Mouse (Mus musculus): Measurements from ENCODE around the gene Trak2.
"Not testable (repeated sequence)": the region's sequence is repeated elsewhere in the genome, so short reads cannot be mapped to it uniquely, and the experiment has no call there.

Gene Trak2

DNA sequence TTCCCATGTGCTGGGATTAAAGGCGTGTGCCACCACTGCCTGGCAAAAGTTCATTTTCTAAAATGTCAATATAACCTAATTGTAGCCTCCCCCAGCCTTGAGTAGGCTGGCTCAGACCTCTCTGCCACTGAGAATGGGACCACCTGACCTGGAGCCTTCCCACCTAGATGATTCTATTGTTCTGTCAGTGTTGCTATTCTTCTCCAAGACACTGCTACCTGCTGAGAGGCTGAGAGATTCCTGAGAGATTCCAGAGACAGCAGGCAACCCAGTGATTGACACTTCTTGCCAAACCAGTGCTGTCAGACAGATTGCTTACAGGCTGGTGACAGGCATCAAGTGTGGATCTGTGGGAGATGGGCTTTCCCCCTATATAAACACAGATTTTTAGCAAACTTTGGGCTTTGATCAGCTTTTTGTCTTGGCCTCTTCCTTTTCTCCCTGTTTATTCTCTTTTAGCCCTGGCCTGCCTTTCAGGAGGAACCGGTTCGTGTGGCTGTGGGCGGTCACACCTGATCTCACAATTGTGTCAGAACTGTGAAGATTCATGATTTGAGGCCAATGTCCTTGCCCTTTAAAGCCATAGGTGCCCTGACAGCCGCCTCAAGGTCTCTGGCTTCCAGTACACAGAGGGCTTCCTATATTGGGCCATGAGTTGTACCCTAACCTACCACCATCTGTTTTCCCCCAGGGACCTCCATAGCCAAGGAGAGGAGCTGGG is 83.2 kb downstream of the Trak2 start:
- no peak for DNase-seq (ENCODE audit: low spot score)

DNA sequence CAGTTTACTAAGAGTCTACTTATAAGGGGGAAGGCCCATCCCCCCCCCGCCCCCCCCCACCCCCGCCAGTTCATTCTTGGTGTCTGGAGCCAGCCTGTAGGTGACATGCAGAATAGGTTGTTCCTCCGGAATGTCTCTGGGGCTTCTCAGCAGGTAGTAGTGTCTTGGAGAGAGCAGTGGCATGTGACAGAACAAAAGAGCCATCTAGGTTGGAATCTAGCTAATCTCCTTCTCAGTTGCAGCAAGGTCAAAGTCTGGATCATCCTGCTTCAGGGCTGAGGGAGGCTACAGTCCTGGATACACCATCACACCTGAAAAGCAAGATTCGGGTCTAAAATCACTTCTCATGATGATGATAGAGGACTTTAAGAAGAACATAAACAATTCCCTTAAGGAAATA is 87.6 kb downstream of the Trak2 start:
- DNase-seq (ENCODE audit: low spot score) = no peak

DNA sequence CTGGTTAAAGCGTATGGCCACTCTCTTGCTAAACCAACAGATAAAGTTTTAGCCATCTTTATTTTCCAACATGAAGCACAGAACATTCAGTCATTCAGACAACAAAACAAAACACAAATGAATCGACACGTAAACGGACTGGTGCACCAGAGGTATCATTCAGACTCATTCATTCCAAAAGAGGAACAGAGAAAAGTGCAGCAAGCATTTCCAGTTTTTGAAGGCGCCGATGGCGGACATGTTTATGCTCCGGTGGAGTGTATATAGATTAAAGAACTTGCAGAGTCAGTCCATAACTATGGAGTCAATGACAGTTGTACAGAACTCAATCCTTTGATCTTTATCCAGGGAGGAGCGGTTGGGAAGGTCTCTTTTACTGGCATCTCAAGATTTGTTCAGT is 90.0 kb downstream of the Trak2 start:
- not testable (repeated sequence) for DNase-seq (ENCODE audit: low spot score)

DNA sequence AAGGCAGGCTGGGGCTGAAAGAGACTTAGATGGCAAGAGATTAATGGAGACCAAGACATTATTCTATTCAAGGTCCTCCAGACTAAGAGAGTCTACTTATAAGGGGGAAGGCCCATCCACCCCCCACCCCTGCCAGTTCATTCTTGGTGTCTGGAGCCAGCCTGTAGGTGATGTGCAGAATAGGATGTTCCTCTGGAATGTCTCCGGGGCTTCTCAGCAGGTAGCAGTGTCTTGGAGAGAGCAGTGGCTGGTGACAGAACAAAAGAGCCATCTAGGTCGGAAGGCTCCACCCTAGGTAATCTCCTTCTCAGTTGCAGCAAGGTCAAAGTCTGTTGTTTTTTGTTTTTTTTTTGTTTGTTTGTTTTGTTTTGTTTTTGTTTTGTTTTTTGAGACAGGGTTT is 93.9 kb downstream of the Trak2 start:
- not testable (repeated sequence) for DNase-seq (ENCODE audit: low spot score)

DNA sequence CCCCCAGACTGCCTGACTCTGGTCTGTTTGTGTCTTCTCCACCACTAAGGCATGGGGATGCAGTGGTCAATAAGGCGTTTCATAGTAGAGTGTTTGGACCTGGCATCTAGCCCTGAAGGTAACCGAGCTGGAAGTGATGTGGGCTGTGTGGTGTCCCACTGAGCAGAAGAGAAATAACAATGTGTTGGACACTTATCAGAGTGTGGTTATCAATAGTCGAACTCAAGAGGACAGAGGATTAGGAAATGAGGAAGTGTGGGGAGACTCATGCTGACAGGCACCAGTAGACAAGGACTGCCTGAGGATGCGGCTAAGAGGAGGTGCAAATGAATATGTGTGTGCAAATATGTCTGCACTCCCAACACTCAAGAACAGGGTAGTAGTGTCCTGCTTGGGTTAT is 96.7 kb downstream of the Trak2 start:
- not testable (repeated sequence) for DNase-seq (ENCODE audit: low spot score)

DNA sequence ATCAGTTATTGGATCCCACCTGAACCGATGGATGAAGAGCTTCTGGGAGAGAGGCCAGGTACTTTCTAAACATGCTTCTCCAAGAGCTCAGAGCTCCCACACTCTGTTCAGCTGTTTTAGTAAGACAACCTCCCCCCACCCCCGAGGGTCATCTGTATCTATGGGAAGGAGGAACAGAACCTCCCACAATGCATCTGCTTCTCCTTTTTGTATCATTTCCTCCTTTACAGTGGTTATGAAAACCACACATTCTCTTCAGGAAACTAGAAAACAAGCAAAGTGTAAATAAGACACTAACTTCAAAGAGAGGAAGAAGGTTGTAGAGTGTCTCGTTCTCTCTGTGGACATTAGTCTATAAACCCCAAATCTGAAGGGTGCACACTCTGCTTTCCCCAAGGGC is 112.6 kb downstream of the Trak2 start:
- not testable (repeated sequence) for DNase-seq (ENCODE audit: low spot score)

DNA sequence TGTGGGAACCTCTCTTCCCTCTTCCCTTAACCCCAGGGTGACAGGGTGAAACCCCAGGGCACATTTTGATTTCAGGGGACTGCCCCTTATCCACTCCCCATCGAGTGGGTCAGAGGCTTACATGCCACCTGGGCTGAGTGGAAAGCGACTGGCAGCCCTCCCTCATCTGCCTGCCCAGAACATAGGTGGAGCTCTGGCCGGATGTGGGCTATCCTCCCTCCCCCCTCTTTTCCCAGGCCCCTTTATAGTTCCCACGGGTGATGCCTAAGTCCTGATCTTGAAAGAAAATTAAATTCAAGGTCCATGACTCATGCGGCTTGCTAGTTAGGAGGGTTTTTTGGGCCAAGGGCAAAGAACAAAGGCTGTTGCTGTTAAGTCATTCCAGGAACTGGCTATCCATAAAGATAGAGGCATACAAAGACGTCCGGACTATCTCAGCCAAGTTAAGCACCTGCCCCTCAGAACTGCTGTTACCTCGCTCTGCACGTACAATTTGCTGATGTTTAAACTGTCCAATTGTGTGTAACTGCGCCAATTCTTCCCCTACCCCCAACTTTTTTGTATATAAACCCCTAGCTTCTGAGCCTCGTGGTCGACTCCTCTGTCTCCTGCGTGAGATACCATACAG is 113.4 kb downstream of the Trak2 start:
- DNase-seq (ENCODE audit: low spot score) = peak; percentile 72

DNA sequence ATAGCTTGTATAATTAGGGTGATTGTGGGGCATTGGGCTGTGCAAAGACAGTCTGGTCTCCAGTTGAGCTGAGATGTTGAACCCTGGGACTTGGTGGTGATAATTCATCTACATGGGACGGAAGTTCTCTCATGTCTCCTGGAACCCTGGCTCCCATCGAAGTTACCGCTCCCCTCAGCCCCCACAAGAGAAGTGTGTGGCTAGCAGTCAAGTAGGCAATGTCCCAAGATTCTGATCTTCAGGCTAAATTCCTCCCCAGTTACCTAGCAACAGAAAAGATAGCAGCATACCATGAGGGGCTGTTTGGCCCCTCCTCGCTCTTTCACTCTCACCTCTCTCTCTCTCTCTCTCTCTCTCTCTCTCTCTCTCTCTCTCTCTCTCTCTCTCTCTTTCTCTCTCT is 114.1 kb downstream of the Trak2 start:
- DNase-seq (ENCODE audit: low spot score) = not testable (repeated sequence)

DNA sequence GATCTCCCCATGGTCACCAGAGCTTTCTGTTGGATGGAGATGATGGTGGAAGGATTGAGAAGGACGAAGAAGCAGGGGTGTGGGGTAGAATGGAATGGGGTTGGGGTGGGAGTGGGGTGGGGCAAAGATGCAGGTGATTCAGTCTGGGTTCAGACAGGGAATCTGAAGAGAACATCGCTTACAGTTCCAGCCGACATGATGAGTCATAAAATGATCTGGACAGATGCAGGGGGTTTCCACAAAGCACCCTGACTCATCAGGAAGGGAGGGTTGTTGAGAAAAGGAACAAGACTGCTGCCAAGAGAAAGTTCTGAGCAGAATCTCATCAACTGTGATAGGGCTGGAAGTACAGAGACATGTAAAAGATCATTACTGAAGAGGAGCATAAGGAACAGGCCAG is 116.4 kb downstream of the Trak2 start:
- DNase-seq (ENCODE audit: low spot score) = not testable (repeated sequence)

Measured in testis, postnatal 14 days (tissue).